Mouse (Mus musculus) megakaryocyte, embryonic 14.5 days (primary cell): Measurements from ENCODE around the gene Unc5c.

Experiments
- FLI1 ChIP-seq: IDR thresholded peaks from 2 replicates; pipeline ENCODE4 v1.6.1; 2012; ENCODE audit warnings: low read length, inconsistent platforms, mixed read lengths
- GATA1 ChIP-seq: IDR thresholded peaks from 3 replicates; pipeline ENCODE4 v1.6.1; 2012; ENCODE audit warnings: mixed read lengths, low read length, inconsistent platforms, borderline replicate concordance

DNA sequence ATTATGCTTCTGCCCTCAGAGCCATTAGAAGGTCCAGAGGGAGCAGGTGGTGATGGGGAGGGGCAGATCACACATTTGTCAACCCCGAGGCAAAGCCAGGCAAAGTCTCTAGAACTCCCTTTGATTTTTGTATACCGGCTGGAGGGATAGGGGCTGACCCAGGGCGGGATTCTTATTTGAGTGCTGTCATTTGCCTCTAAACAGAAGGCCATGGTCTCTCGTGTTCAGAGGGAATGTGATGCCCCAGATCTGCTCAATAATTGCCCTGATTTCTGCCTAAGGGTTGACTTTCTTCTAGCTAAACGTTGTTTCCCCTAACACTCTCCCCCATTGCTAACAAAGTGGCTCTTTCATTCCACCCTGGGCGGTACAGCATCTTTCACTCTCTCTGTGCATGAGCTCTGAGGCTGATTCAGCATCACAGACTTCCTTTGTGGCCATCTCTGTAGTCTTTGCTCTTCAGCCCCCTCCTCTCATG, 136.1 kb downstream of the Unc5c start:
- TF ChIP-seq GATA1 (no peak), FLI1 (no peak)
